In genomic region chr8:73233358-73234041, GRCm38 (mm10) we compare ENCODE assay signal across 8 mouse cellular contexts.
DNase-seq lines count a peak whose midpoint lies in the region; ATAC-seq and TF ChIP-seq lines count a peak whose summit lies in the region.

No protein-coding gene starts in this region.

- no peak overlapping the region for H3K27ac ChIP-seq in forebrain, embryonic 11.5 days (ENCODE audit: low read depth, low read length)
- no peak overlapping the region for H3K27ac ChIP-seq in forebrain, embryonic 10.5 days
- H3K27ac ChIP-seq in hindbrain, embryonic 13.5 days: no peak overlapping the region
- H3K27ac ChIP-seq in neural tube, embryonic 15.5 days (replicated peaks): no peak overlapping the region

- TF ChIP-seq CTCF in Patski (IDR thresholded peaks at IDR 0.05): peak; percentile 80

- no peak for DNase-seq in forebrain, embryonic 11.5 days (ENCODE audit: low spot score)
- DNase-seq in forebrain, embryonic 10.5 days (ENCODE audit: extremely low spot score, low spot score): no peak
- peak; percentile 62 for DNase-seq in Patski (ENCODE audit: low read depth, low spot score)
- peak; percentile 23 for DNase-seq in embryo, embryonic 11.5 days (ENCODE audit: low read depth, low spot score)
- DNase-seq in layer of hippocampus, postnatal 36 days: peak; percentile 14 to 25
- DNase-seq in ovary, postnatal 10 days (ENCODE audit: low spot score): no peak

- H3K9me3 ChIP-seq in forebrain, embryonic 11.5 days (ENCODE audit: control insufficient read depth, low read length): no peaks in the 10 kb centered on the region
- no peaks in the 10 kb centered on the region for H3K9me3 ChIP-seq in forebrain, embryonic 10.5 days
- H3K9me3 ChIP-seq in hindbrain, embryonic 13.5 days: no peaks in the 10 kb centered on the region
- no peaks in the 10 kb centered on the region for H3K9me3 ChIP-seq in neural tube, embryonic 15.5 days (replicated peaks)

- no peak overlapping the region for H3K4me2 ChIP-seq in forebrain, embryonic 11.5 days (ENCODE audit: low read depth, low read length, severe bottlenecking)
- H3K4me2 ChIP-seq in hindbrain, embryonic 13.5 days: no peak overlapping the region
- H3K4me2 ChIP-seq in neural tube, embryonic 15.5 days: no peak overlapping the region

- POLR2A ChIA-PET in Patski (lab: Charles Lee): interaction anchor here (0.6 to 2.0 kb wide), 4 partner anchors 27 to 121 kb away, joined by 3 to 6 read pairs (median 3); partner anchors contain the start of gene Large1

- H3K27me3 ChIP-seq in forebrain, embryonic 11.5 days (ENCODE audit: control insufficient read depth, insufficient read depth, low read length): no peaks in the 10 kb centered on the region
- no peaks in the 10 kb centered on the region for H3K27me3 ChIP-seq in forebrain, embryonic 10.5 days (ENCODE audit: poor library complexity, severe bottlenecking)
- no peaks in the 10 kb centered on the region for H3K27me3 ChIP-seq in Patski
- H3K27me3 ChIP-seq in hindbrain, embryonic 13.5 days: no peaks in the 10 kb centered on the region
- no peaks in the 10 kb centered on the region for H3K27me3 ChIP-seq in neural tube, embryonic 15.5 days (replicated peaks)

- no peak overlapping the region for H3K4me3 ChIP-seq in forebrain, embryonic 11.5 days (ENCODE audit: low read depth, low read length)
- H3K4me3 ChIP-seq in forebrain, embryonic 10.5 days: no peak overlapping the region
- H3K4me3 ChIP-seq in hindbrain, embryonic 13.5 days: no peak overlapping the region
- no peak overlapping the region for H3K4me3 ChIP-seq in neural tube, embryonic 15.5 days (replicated peaks)

- no peaks in the 10 kb centered on the region for H3K4me1 ChIP-seq in forebrain, embryonic 11.5 days (replicated peaks; ENCODE audit: control insufficient read depth, insufficient read depth, low read length)
- H3K4me1 ChIP-seq in forebrain, embryonic 10.5 days: peaks cover 5% of the 10 kb centered on the region; the same call in 1 of the 2 replicates
- no peaks in the 10 kb centered on the region for H3K4me1 ChIP-seq in hindbrain, embryonic 13.5 days (replicated peaks)
- H3K4me1 ChIP-seq in neural tube, embryonic 15.5 days: 0 out of 2 replicates have a peak, but pooled peaks cover 3% of the 10 kb centered on the region

- CTCF ChIA-PET in Patski (lab: Charles Lee): interaction anchor here (0.6 to 4.7 kb wide), 33 partner anchors 8 to 243 kb away, joined by 3 to 50 read pairs (median 4); partner anchors contain the start of gene Large1

- 0 out of 2 replicates have a peak, but pooled peaks have one; percentile 36 for ATAC-seq in forebrain, embryonic 11.5 days (replicated peaks; ENCODE audit: low FRiP score)
- peak; percentile 96 for ATAC-seq in Patski
- ATAC-seq in hindbrain, embryonic 13.5 days (ENCODE audit: low FRiP score): peak; percentile 66
- peak; percentile 73 for ATAC-seq in neural tube, embryonic 15.5 days (ENCODE audit: low FRiP score)

- WGBS in forebrain, embryonic 11.5 days: 63% methylated on average over 6 of the region's 6 CpGs
- WGBS in forebrain, embryonic 10.5 days: 66% methylated on average over 6 of the region's 6 CpGs
- 51% methylated on average over 6 of the region's 6 CpGs for WGBS in hindbrain, embryonic 13.5 days
- 51% methylated on average over 6 of the region's 6 CpGs for WGBS in neural tube, embryonic 15.5 days

- H3K36me3 ChIP-seq in forebrain, embryonic 11.5 days (ENCODE audit: control insufficient read depth, insufficient read depth, low read length): no peaks in the 10 kb centered on the region
- no peaks in the 10 kb centered on the region for H3K36me3 ChIP-seq in forebrain, embryonic 10.5 days (replicated peaks)
- no peaks in the 10 kb centered on the region for H3K36me3 ChIP-seq in hindbrain, embryonic 13.5 days
- no peaks in the 10 kb centered on the region for H3K36me3 ChIP-seq in neural tube, embryonic 15.5 days

- H3K9ac ChIP-seq in forebrain, embryonic 11.5 days (ENCODE audit: low read length): no peak overlapping the region
- no peak overlapping the region for H3K9ac ChIP-seq in hindbrain, embryonic 13.5 days
- H3K9ac ChIP-seq in neural tube, embryonic 15.5 days (replicated peaks): no peak overlapping the region

- in situ Hi-C loops in Patski (cut with MboI; ENCODE audit: low pct_unique_long_range_greater_than_20kb): loop anchor here (25.0 kb wide), 1 partner anchor 1604 kb away; no protein-coding TSS in a partner anchor

Comparison
In these comparisons a context has a peak if more than half of its experiments do, and no peak if none do; other contexts are left out.
1. ATAC-seq: peak in every context shown above with its lines; median percentile 96 in Patski; 73 in neural tube, embryonic 15.5 days; 66 in hindbrain, embryonic 13.5 days; 36 in forebrain, embryonic 11.5 days.
2. DNase-seq: peak in Patski (single experiment), embryo, embryonic 11.5 days (single experiment) and layer of hippocampus, postnatal 36 days (2 of 2); none in forebrain, embryonic 11.5 days (single experiment), forebrain, embryonic 10.5 days (single experiment) and ovary, postnatal 10 days (single experiment).